Mouse (Mus musculus) lung, adult 2 months (tissue): ENCODE data around the gene Appl2. TPM values are rescaled to one million over a fixed set of nuclear protein-coding genes. Genes with fewer than 3 reads are reported as not detected.

ENCODE experiments used
- DNase-seq: peaks from one replicate; pipeline ENCODE4 v3.0.0; 2022
- H3K4me1 ChIP-seq: fragments of 200-500 bp; 2 replicates; pipeline ENCODE4 v1.6.1; 2011; ENCODE audit warnings: low read length; ENCODE audit not compliant: control insufficient read depth, insufficient read depth
- H3K4me3 ChIP-seq: fragments of 200-500 bp; replicated peaks from 2 replicates; pipeline ENCODE3; 2011; ENCODE audit warnings: low read depth, mild to moderate bottlenecking, control low read depth, low read length; ENCODE audit errors: extremely low read depth
- CTCF ChIP-seq: fragments of 200-500 bp; IDR thresholded peaks from 2 replicates; pipeline ENCODE4 v1.5.1; 2011; ENCODE audit warnings: mild to moderate bottlenecking, low read length, control low read depth; ENCODE audit not compliant: insufficient read depth
- POLR2A ChIP-seq: fragments of 200-500 bp; IDR thresholded peaks from 2 replicates; pipeline ENCODE4 v1.6.1; 2011; ENCODE audit warnings: low read depth, mild to moderate bottlenecking, control low read depth, low read length, borderline replicate concordance; ENCODE audit errors: extremely low read depth
- WGBS: fragments of 180-500 bp; shearing (Covaris S2); methylation state at CpG from one replicate; pipeline ENCODE4 v1.1.7; 2018; 5-methylcytosine and 5-hydroxymethylcytosine counted together
- polyA plus RNA-seq: library from polyadenylated mRNA; depleted of rRNA; stranded (reverse); fragments of >200 nt; gene quantifications from 2 replicates; pipeline ENCODE4 v1.2.3, GENCODE M21; 2012

Gene Appl2
- polyA plus RNA-seq, 1 experiment, result 39.1 TPM

DNA sequence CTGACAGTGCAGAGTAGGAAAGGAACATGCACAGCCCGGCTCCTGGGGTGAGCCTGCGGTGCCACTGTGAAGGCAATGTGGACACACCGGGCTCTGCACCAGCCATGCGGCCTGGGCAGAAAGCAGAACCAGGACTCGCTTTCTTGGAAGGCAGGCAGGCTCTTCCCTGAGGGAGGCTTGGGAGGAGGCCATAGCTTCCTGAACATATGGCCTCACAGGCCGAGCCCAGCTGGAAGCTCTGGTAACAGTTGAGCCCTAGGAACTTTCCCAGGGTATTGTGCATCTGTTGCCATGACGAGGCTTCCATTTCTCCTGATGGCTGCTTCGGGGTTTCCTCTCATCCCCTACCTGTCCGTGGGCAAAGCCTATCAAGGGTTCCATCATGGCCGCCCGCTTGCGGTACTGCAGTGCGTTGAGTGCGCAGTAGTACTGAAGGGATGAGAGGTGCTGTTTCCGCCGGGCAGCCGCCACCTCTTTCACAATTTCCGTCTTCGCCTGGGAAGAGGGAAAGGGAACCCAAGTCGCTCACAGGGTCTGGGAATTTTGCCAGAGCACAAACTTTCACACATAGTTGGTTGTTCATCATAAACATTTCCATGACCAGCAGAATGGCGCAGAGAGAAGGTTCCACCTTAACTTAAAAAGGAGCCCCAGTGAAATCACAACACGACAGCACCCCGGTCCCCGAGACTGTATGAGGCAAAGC, 28.0 kb downstream of the Appl2 start:
- Histone ChIP-seq H3K4me3 (no peak overlapping the region), H3K4me1 (no peaks in the 10 kb centered on the region)
- no peak for DNase-seq
- TF ChIP-seq POLR2A (no peak), CTCF (no peak)
- 85% methylated on average over 24 of the region's 24 CpGs for WGBS

- H3K4me3 ChIP-seq, result no peak overlapping the region
- WGBS, result 72% methylated on average over 12 of the region's 12 CpGs
- H3K4me1 ChIP-seq, result no peaks in the 10 kb centered on the region
- DNase-seq, result no peak
- TF ChIP-seq CTCF (no peak), POLR2A (no peak)
These were observed 29.6 kb downstream of the Appl2 start for GRCm38 (mm10) chr10:83618819-83619440.

DNA sequence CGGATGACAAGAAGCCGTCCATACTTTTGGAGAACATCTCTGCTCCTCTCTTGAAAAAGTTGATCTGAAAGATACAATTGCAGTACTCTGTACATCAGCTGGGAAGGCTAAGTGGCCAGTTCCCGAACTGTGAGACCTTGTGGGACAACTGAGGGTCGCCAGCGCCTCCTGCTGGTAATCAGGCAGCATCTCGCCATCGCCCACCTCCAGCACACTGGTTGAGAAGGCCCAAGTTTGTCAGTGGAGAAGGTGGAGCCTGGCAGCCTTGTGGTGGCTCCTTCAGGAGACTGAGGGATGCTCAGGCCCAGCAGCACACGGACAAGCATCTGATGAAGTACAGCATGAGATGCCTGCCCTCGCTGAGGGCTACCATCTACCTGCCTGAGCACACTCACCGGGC, 31.2 kb downstream of the Appl2 start:
- DNase-seq, result no peak
- WGBS, result 68% methylated on average over 10 of the region's 10 CpGs
- TF ChIP-seq POLR2A (no peak), CTCF (peak; percentile 63)
- no peak overlapping the region for H3K4me3 ChIP-seq
- H3K4me1 ChIP-seq, result no peaks in the 10 kb centered on the region

GRCm38 (mm10) chr10:83612648-83613215, 35.8 kb downstream of the Appl2 start:
- DNase-seq, result no peak
- Histone ChIP-seq H3K4me1 (no peaks in the 10 kb centered on the region), H3K4me3 (no peak overlapping the region)
- TF ChIP-seq POLR2A, result no peak
- TF ChIP-seq CTCF, result no peak
- 87% methylated on average over 14 of the region's 14 CpGs for WGBS

- no peak for DNase-seq
These were observed 36.7 kb downstream of the Appl2 start for GRCm38 (mm10) chr10:83611863-83612262.

GRCm38 (mm10) chr10:83610518-83610917, 38.0 kb downstream of the Appl2 start:
- TF ChIP-seq POLR2A, result no peak
- no peak for TF ChIP-seq CTCF
- Histone ChIP-seq H3K4me1 (no peaks in the 10 kb centered on the region), H3K4me3 (no peak overlapping the region)
- 96% methylated on average over 7 of the region's 7 CpGs for WGBS
- no peak for DNase-seq

More at GRCm38 (mm10) chr10:83611863-83612262, 36.7 kb downstream of the Appl2 start:
- no peak for TF ChIP-seq CTCF
- TF ChIP-seq POLR2A, result no peak
- 95% methylated on average over 5 of the region's 5 CpGs for WGBS
- Histone ChIP-seq H3K4me3 (no peak overlapping the region), H3K4me1 (no peaks in the 10 kb centered on the region)

DNA sequence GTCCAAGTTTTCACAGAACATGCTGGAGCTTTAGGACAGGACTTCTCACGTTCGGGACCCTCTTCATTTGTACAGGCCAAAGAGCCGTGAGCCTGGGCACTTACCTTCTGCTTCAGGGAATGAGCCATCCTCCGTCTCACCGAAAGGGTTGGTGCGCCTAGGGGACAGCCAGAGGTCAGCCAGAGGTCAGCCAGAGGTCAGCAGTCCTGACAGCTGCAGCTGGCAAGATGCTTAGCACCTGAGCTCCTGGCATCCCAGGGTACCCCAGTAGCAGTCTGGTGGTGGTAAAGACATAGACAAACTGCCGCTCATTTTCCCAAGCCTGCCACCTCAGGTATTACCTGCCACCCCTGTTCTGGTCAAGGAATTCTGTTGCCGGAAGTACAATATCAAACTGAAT, 39.9 kb downstream of the Appl2 start:
- Histone ChIP-seq H3K4me1 (no peaks in the 10 kb centered on the region), H3K4me3 (no peak overlapping the region)
- WGBS, result 81% methylated on average over 8 of the region's 8 CpGs
- no peak for DNase-seq
- TF ChIP-seq POLR2A (no peak), CTCF (no peak)

GRCm38 (mm10) chr10:83607111-83607510, 41.4 kb downstream of the Appl2 start:
- H3K4me3 ChIP-seq, result no peak overlapping the region
- 91% methylated on average over 3 of the region's 3 CpGs for whole genome bisulfite sequencing
- DNase-seq, result no peak
- TF ChIP-seq POLR2A, result no peak
- no peak for TF ChIP-seq CTCF
- no peaks in the 10 kb centered on the region for H3K4me1 ChIP-seq

DNA sequence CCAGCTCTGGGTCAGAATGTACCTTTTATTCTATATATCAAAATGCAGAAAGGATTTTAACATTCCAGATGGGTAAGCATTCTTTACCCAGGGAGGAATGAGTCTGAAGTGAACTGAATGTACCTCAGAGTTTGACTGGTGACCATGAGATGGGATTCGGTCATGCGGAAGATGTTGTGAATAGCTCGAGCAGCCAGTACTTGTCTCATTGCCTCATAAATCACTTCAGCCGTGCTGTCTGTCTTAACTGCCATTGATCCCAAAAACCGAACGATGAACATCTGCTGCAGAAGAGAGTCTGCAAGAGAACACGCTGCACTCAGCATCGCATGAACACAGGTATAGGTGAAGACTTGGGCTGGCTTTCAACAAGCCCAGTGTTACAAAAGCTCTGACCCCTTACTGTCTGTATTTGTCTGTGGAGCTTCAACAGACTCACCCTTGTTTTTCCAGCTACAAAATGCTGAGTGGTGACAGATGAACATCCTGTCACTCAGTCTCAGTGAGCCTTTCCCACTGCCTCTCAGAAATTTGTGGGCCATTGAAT, 42.8 kb downstream of the Appl2 start:
- no peak overlapping the region for H3K4me3 ChIP-seq
- no peaks in the 10 kb centered on the region for H3K4me1 ChIP-seq
- 87% methylated on average over 8 of the region's 8 CpGs for WGBS
- TF ChIP-seq CTCF (no peak), POLR2A (no peak)
- DNase-seq, result no peak
